Mouse (Mus musculus) embryonic stem cell, embryonic (primary cell): ENCODE data around the gene Litaf.

Experiments used
- CTCF ChIA-PET, 4 experiments: fragments of 300-600 bp in 2 of 4; fragments of 350-600 bp in 2 of 4; sonication (Branson Sonifier 250); formaldehyde crosslinking; loops; one replicate each; lab custom pipeline; 2022; ENCODE audit warnings: inconsistent platforms in 2 of 4; lab: Charles Lee
- POLR2A ChIA-PET, 4 experiments: fragments of 300-600 bp in 2 of 4; fragments of 350-600 bp in 2 of 4; sonication (Branson Sonifier 250); formaldehyde crosslinking; loops; one replicate each; lab custom pipeline; 2022; ENCODE audit warnings: antibody characterized with exemption in 4 of 4, inconsistent platforms in 1 of 4; lab: Charles Lee

The Litaf gene

DNA sequence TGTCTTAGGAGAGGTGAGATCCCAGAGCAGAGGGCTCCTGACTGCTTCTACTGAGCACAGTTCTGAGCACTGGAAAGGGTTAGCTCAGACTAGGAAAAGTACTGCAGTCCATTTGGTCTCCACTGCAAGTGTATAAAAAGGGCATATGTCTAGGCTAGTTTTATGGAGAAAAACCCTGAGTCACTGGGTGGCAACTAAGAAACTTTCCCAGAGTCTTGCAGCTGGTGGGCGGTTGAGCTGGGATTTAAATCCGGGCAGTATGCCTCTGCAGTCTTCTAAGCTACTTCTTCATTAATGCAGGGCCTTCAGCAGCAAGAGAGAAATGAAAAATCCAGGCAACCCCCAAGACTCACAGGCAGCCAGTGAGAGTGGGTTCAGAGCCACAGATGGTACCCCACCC is 15.7 kb downstream of the Litaf start:
- POLR2A ChIA-PET: interaction anchor here in 2 of 4 experiments (1.1 kb wide), 2 partner anchors 11 to 24 kb away, joined by 3 read pairs; partner anchors contain the start of gene Snn (in 1 of the 2)
- CTCF ChIA-PET: interaction anchor here in 3 of 4 experiments (0.7 to 3.0 kb wide), 6 partner anchors 14 to 175 kb away, joined by 3 to 8 read pairs (median 5); no protein-coding TSS in a partner anchor

DNA sequence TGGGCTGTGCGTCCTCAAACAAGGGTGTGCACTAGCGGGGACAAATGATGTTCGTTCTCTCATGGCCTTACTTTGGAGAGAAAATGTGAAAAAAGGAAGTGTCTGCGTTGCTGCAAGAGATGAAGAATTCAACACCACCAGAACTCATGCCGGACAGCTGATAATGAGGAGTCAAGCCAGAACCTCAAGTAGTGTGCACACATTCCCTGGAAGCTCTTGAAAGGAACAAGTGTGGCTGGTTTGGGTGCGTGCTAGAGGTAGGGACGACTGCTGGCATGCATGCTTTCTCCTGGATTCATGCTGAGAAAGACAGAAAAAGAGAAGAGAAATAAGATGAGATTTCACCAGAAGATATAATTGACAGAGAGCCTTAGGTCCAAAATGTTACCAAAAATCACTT is 18.8 kb downstream of the Litaf start:
- ChIA-PET POLR2A (interaction anchor here (0.5 to 1.9 kb wide), 8 partner anchors 8 to 146 kb away, joined by 3 to 5 read pairs (median 3); partner anchors contain the start of gene Litaf (in 1 of the 4)), CTCF (interaction anchor here in 2 of 4 experiments (1.4 to 1.8 kb wide), 4 partner anchors 8 to 12 kb away, joined by 3 to 7 read pairs (median 4); no protein-coding TSS in a partner anchor)

- POLR2A ChIA-PET: interaction anchor here (0.7 to 1.9 kb wide), 11 partner anchors 9 to 422 kb away, joined by 3 to 6 read pairs (median 4); partner anchors contain the start of gene Litaf (in 1 of the 4)
- CTCF ChIA-PET: interaction anchor here (0.7 to 1.8 kb wide), 9 partner anchors 9 to 877 kb away, joined by 3 to 7 read pairs (median 3); partner anchors contain the start of gene Snn (in 1 of the 4)
Observed at GRCm38 (mm10) chr16:11046437-11046836, 19.5 kb downstream of the Litaf start.

DNA sequence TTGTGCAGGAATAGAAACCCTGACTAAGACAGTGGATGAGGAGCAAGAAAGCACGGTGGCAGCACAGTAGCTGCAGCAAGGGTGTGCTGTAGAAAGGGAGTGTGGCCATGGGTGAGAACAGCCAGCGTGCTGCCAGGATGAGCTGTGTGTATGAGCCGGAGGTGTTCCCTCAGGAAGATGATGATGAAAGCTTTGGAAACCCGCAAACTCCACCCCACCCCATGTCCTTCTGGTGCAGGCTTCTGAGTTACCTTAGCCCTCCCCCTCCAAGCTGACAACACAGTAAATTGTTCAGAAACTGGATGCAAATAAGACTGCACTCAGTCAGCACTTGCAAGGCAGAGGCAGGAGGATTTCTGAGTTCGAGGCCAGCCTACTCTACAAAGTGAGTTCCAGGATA is 22.7 kb downstream of the Litaf start:
- POLR2A ChIA-PET: interaction anchor here in 2 of 4 experiments (0.6 to 1.1 kb wide), 3 partner anchors 22 to 50 kb away, joined by 3 read pairs; partner anchors contain the start of gene Litaf (in 1 of the 2)

DNA sequence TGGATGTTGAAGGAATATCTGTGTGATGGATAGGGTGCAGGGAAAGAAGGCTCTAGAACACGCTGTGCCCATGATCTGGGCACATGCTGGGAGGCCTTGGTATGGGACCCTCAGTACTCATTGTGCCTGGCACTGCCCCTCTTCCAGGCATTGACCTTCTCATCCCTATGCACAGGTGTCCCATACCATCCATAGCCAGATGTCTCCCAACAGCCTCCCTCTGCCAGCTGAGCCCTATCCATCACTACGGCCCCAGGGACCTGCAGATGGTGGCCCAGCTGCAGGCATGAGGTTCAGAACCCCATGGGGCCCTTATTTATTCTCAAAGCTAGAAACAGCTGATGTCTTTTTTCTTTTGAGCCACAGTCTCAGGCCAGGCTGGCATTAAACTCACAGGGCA is 25.4 kb downstream of the Litaf start:
- ChIA-PET POLR2A (interaction anchor here in 3 of 4 experiments (0.8 to 1.4 kb wide), 4 partner anchors 10 to 377 kb away, joined by 3 to 4 read pairs (median 3); no protein-coding TSS in a partner anchor), CTCF (interaction anchor here in 2 of 4 experiments (0.7 to 1.5 kb wide), 2 partner anchors 15 to 25 kb away, joined by 3 read pairs; no protein-coding TSS in a partner anchor)

More for the DNA sequence above, 22.7 kb downstream of the Litaf start:
- CTCF ChIA-PET: interaction anchor here in 3 of 4 experiments (0.8 to 1.9 kb wide), 3 partner anchors 8 to 15 kb away, joined by 4 to 7 read pairs (median 4); no protein-coding TSS in a partner anchor

GRCm38 (mm10) chr16:11035790-11036431 is 30.0 kb downstream of the Litaf start:
- ChIA-PET POLR2A (interaction anchor here in 3 of 4 experiments (0.7 to 3.7 kb wide), 22 partner anchors 10 to 607 kb away, joined by 3 to 22 read pairs (median 4); partner anchors contain the start of genes Litaf (in 1 of the 3), Snx29 (in 1 of the 3) and Zc3h7a (in 1 of the 3)), CTCF (interaction anchor here (0.5 to 4.7 kb wide), 67 partner anchors 9 to 378 kb away, joined by 3 to 88 read pairs (median 4); partner anchors contain the start of genes Litaf (in 1 of the 4) and Zc3h7a (in 1 of the 4))

DNA sequence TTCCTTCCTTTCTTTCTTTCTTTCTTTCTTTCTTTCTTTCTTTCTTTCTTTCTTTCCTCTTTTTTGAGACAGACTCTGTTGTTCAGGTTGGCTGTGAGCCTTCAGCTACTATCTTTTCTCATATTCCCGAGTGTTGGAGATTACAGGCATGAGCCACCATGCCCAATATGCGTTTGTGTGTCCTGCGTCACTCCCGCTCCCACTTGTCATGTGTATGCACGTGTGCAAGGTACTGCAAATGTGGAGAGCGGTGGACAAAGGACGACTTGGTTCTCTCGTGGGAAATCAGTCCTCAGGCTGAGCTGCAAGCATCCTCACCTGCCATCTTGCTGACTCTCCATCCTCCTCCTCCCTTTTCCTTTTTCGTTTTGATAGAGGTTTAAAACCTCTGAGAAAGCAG is 30.7 kb downstream of the Litaf start:
- ChIA-PET POLR2A (interaction anchor here in 3 of 4 experiments (0.9 to 3.7 kb wide), 15 partner anchors 12 to 287 kb away, joined by 3 to 22 read pairs (median 5); partner anchors contain the start of gene Snx29 (in 1 of the 3)), CTCF (interaction anchor here (0.5 to 4.7 kb wide), 59 partner anchors 8 to 379 kb away, joined by 3 to 88 read pairs (median 7); partner anchors contain the start of gene Litaf (in 2 of the 4))

DNA sequence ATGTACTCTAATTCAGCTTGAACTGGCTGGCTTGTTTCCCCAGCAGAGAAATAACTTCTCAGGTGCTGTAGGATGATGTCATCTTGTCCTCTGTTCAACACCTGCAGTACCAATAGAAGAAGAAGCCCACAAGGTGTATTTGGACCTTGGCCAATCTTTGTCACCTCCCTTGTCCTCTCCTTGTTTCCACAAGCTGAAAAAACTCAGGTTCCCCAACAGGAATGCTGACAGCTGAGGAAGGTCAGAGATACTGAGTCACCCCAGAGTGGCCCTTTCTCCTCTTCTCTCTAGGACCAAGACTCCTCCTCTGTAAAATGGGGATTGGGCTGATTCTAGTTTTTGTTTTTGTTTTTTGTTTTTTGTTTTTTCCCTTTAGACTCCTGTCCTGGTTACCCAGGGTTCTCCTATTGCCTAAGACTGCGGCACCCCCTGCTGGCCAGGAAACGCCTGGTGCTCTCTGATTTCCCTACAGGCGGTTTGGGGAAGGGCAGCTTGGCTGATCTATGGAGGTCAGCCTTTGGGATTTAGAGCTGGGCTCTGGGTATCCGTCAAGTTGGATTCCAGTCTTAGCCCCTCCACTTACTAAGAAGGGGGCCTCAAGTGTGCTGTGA is 31.7 kb downstream of the Litaf start:
- POLR2A ChIA-PET: interaction anchor here in 3 of 4 experiments (0.6 to 3.7 kb wide), 31 partner anchors 11 to 288 kb away, joined by 3 to 22 read pairs (median 3); partner anchors contain the start of genes Litaf (in 1 of the 3) and Snx29 (in 1 of the 3)
- CTCF ChIA-PET: interaction anchor here (0.5 to 4.7 kb wide), 151 partner anchors 9 to 1833 kb away, joined by 3 to 88 read pairs (median 4); partner anchors contain the start of genes Litaf (in 2 of the 4), Nubp1 (in 1 of the 4) and Zc3h7a (in 1 of the 4)

GRCm38 (mm10) chr16:11031320-11031719 is 34.6 kb downstream of the Litaf start:
- ChIA-PET POLR2A (interaction anchor here (0.6 to 1.9 kb wide), 8 partner anchors 10 to 156 kb away, joined by 3 to 7 read pairs (median 4); no protein-coding TSS in a partner anchor), CTCF (interaction anchor here in 3 of 4 experiments (0.6 to 1.5 kb wide), 10 partner anchors 13 to 334 kb away, joined by 3 to 7 read pairs (median 3); no protein-coding TSS in a partner anchor)

GRCm38 (mm10) chr16:11030844-11031243 is 35.1 kb downstream of the Litaf start:
- POLR2A ChIA-PET: interaction anchor here in 3 of 4 experiments (0.5 to 1.9 kb wide), 7 partner anchors 9 to 233 kb away, joined by 3 to 7 read pairs (median 5); no protein-coding TSS in a partner anchor
- CTCF ChIA-PET: interaction anchor here in 3 of 4 experiments (0.8 to 0.9 kb wide), 3 partner anchors 61 to 151 kb away, joined by 3 to 7 read pairs (median 3); no protein-coding TSS in a partner anchor

GRCm38 (mm10) chr16:11028206-11028605 is 37.8 kb downstream of the Litaf start:
- ChIA-PET CTCF (no interaction called here), POLR2A (interaction anchor here in 1 of 4 experiments (1.0 kb wide), 1 partner anchor 9 kb away, joined by 3 read pairs; no protein-coding TSS in a partner anchor)

DNA sequence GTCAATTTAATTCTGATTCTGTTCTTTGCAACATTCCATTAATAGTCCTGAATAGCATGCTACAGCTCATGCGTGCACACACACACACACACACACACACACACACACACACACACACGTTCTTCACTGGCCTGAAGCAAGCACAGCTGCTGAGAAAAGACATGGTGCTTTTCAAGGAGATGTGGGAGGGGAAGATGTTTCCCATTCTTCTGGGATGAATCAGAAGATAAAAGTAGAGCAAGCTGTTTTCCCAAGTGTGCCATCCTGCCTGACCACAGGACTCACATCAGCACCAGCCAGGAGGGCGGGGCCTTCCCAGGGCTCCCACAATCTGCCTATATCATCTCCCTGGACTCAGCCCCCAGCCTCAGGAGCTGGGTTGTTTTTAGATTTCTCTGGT is 41.1 kb downstream of the Litaf start:
- ChIA-PET POLR2A (interaction anchor here in 3 of 4 experiments (0.6 to 2.6 kb wide), 7 partner anchors 11 to 402 kb away, joined by 3 to 13 read pairs (median 4); no protein-coding TSS in a partner anchor), CTCF (interaction anchor here (0.5 to 2.8 kb wide), 9 partner anchors 9 to 125 kb away, joined by 3 to 10 read pairs (median 4); no protein-coding TSS in a partner anchor)

DNA sequence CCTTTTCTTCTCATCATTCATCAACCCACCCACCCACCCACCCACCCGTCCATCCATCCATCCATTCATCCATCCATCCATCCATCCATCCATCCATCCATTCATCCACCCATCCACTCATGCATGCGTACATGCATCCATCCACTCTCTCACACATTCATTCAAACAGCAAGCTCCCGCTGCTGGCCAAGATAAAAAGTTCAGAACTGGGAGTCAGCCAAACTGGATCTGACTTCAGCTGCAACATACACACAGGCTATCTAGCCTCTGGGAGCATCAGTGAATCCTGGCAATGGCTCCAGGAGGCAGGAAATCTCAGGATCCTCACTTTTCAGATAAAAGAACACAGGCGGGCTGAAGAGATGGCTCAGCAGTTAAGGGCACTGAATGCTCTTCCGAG is 42.3 kb downstream of the Litaf start:
- ChIA-PET CTCF (interaction anchor here in 3 of 4 experiments (0.6 to 2.8 kb wide), 6 partner anchors 10 to 150 kb away, joined by 4 to 10 read pairs (median 4); no protein-coding TSS in a partner anchor), POLR2A (interaction anchor here in 3 of 4 experiments (0.6 to 2.6 kb wide), 5 partner anchors 11 to 31 kb away, joined by 3 to 13 read pairs (median 3); no protein-coding TSS in a partner anchor)

DNA sequence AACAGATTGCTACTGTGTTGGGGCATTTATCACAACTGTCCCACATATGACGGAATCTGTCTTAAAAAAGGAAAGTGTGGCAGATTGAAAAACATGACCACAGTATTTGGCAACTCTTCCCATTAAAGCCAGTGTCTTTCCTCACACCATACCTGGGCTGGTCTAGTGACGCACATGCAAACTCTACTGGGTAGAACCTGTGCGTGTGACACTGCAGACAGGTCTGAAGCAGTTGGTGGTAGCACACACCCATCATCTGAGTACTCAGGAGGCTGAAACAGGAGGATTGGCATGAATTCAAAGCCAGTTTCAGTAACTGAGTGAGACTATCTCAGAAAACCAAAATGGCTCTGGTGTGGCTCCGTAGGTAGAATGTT is 43.9 kb downstream of the Litaf start:
- POLR2A ChIA-PET: interaction anchor here in 3 of 4 experiments (0.6 to 5.6 kb wide), 13 partner anchors 8 to 55 kb away, joined by 3 to 89 read pairs (median 3); no protein-coding TSS in a partner anchor
- CTCF ChIA-PET: interaction anchor here (0.6 to 1.7 kb wide), 8 partner anchors 12 to 304 kb away, joined by 3 to 5 read pairs (median 3); partner anchors contain the start of gene Zc3h7a (in 1 of the 4)

DNA sequence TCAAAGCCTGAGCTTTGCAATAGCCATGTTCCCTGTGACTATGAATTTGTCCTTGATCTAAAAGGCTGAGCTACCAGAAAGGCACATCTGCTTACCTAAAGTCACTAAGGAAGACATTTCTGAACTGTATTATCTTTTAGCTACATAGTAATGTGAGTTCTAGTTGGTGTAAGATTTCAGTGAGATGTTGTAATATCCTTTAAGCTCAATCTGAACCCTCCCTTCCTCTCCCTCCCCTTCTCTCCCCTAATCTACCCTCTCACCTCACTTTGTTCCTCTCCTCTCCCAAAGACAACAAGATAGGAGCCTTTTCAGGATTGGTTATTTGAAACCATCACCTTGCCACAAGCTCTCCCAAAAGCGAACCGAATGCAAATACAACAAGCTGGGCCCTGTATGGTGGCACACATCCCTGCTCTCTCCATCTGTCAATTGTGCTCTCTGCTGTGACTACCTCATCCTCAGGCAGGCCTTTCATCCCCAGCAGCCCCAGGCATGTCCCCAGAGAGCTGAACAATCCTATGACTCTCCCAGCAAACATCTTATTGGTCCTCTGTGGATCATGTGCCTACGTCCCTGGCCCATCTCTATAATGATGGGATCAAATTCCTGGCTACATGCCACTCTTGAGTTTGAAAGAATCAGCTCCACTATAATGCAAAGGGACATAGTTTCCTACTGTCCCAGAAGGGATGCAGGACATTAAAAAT is 44.4 kb downstream of the Litaf start:
- CTCF ChIA-PET: interaction anchor here (0.6 to 1.7 kb wide), 8 partner anchors 13 to 303 kb away, joined by 3 to 5 read pairs (median 4); partner anchors contain the start of gene Zc3h7a (in 1 of the 4)

More for the DNA sequence above, 44.4 kb downstream of the Litaf start:
- POLR2A ChIA-PET: interaction anchor here in 3 of 4 experiments (0.6 to 5.6 kb wide), 13 partner anchors 8 to 54 kb away, joined by 3 to 89 read pairs (median 4); no protein-coding TSS in a partner anchor
